Mouse (Mus musculus) ES-Bruce4 (cell line): ENCODE results near the gene Mta2.

ENCODE experiments used
- CTCF ChIP-seq: IDR thresholded peaks from one replicate; pipeline ENCODE4 v1.8.1; 2011; ENCODE audit warnings: low read depth, low read length
- EP300 ChIP-seq: IDR thresholded peaks from 2 replicates; pipeline ENCODE4 v1.6.1; 2011; ENCODE audit warnings: low read depth, low read length; ENCODE audit not compliant: insufficient read depth
- POLR2A ChIP-seq: IDR thresholded peaks from one replicate; pipeline ENCODE4 v1.8.1; 2011; ENCODE audit warnings: low read length; ENCODE audit not compliant: insufficient read depth

- TF ChIP-seq CTCF (no peak), POLR2A (no peak), EP300 (no peak)
Observed at GRCm38 (mm10) chr19:8974638-8975037, 33.0 kb downstream of the Mta2 start.
